Mouse (Mus musculus) testis, postnatal 10 days (tissue): ENCODE measurements at regions not wholly inside any gene's neighbourhood (a gene's known extent, or its start where the extent isn't known, plus 50 kb on each side); places are given as distances from the start of the nearest gene placed in this dataset.
"Not testable (repeated sequence)": the region's sequence is repeated elsewhere in the genome, so short reads cannot be mapped to it uniquely, and the experiment has no call there.

ENCODE experiments used
- DNase-seq: peaks from one replicate; pipeline ENCODE4 v3.0.0; 2021; ENCODE audit warnings: low spot score

DNA sequence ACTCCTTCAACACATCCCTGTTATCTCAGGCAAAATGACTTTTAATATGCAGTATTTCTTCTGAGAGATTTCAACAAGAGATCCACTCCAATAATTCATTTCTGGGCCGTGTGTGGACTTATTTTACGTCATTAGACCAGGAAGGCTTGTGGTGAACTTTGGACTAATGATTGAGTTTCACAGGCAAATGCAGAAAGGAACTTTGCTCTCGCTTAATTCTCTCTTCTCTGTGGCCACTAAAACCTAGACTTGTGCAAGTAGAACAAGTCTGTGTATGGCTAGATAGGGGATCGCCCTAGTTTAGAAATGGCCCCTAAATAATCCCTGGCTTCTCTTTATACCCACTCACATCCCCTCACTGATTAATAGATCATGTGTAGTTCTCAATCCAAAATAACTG is 50.6 kb upstream of the Ppp1r12a start:
- DNase-seq = no peak

GRCm38 (mm10) chr10:108110891-108111290 is 51.1 kb upstream of the Ppp1r12a start:
- DNase-seq = no peak

DNA sequence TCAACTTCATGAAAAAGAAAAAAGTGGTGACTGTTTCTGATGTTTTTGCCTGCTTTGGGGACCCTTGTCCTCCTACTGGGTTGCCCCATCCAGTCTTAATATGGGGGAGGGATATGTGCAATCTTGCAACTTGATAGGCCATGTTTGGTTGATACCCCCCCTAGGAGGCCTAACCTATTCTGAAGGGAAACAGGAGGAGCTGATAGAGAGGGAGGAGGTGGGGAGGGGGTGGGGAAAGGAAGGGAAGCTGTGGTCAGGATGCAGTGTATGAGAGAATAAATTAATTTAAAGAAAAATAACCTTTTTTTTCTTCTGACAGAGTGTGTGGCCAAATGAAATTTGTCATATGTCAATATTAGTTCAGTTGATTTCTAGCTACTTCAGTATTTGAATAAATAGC is 51.8 kb upstream of the Ppp1r12a start:
- no peak for DNase-seq

DNA sequence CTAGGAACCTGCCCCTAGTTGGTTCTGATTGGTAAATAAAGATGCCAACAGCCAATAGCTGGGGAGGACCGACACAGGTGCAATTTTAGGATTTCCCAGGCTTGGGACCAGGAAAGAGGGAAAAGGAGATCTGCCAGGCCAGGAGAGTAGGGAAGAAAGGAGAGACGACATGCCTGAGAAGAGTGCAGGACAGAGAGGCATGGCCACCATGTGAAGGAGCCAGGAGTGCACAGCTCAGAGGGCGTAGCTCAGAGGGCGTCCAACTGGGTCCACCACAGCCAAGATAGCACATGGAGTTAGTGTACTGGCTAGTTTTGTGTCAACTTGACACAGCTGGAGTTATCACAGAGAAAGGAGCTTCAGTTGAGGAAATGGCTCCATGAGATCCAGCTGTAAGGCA is 53.5 kb upstream of the Ppp1r12a start:
- not testable (repeated sequence) for DNase-seq

DNA sequence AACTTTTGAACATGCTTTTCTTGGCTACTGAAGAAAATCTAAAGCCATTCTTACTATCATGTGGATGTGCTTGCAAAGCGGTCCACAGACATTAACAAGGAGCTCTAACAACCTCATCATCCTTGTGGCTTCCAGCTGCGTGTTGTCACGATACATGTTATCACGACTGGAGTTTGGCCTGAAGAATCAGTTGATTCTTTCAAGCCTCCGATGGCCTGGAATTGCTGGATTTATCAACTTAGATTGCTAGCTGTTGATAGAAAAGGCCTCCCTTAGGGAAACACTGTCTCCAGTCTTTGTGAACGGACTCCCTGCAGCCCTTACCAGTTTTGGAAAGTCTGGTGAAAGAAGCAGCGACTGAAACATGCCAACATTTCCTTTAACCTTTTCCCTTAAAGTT is 60.5 kb upstream of the Ppp1r12a start:
- DNase-seq = no peak

- no peak for DNase-seq
Observed at GRCm38 (mm10) chr10:108093043-108093442, 69.0 kb upstream of the Ppp1r12a start.

DNA sequence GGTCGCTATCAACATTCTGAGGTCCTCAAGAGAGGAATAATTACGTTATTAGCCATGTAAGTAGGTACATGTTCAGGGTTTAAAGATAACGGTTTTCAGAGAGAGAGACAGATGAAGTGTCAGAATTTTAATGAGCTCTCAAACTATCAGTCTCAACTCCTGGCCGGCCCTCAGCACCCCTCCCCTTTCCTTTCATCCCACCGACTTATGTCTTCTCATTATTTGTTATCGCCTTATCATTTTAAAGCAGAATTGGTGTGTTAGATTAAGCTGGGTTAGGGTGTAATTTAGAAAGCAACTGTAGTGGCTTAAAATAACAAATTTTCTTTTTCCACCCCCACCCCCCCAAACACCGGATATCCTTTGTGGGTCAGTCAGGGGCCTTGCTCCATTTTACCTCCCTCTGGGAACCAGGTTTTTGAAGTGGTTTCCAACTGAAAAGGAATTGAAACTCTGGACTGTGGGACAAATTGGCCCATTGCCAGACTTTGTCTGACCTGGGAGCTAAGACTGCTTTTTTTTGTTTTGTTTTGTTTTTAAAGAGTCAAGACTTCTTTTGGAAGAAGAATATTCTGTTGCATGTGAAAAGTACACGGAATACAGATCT is 72.5 kb upstream of the Ppp1r12a start:
- DNase-seq = peak; percentile 51

DNA sequence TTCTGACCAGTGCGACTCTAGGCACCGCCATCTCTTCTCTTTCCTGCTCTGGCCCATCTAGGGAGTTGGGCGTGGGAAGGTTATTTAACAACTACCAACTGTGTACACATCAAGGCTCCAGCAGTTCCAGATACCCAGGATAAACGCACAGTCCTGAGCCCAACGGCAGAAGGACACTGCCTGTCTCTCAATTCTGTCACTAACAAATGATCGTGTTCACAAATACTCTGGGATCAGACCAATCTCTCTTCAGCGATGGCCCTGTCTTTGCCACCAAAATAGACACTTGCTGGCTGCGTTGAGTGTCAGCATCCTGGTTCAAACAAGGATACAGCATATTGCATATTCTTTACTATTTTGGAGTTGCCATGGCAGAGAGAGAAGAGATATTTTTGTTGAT is 73.1 kb upstream of the Ppp1r12a start:
- no peak for DNase-seq

- DNase-seq = no peak
Observed at GRCm38 (mm10) chr10:108088209-108088608, 73.8 kb upstream of the Ppp1r12a start.

DNA sequence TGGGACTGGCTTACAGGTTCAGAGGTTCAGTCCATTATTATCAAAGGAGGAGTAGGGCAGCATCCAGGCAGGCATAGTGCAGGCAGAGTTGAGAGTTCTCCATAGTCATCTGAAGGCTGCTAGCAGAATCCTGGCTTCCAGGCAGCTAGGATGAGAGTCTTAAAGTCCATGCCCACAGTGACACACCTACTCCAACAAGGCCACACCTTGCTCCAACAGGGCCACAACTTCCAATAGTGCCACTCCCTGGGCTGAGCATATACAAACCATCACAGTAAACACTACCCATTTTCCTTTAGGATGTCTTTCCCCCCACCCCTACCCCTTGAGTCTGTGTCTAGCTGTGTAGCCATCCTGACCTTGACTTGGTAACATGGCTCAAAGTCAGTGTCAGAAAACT is 78.8 kb upstream of the Ppp1r12a start:
- no peak for DNase-seq

- DNase-seq = no peak
Observed at GRCm38 (mm10) chr10:108075144-108075543, 86.8 kb upstream of the Ppp1r12a start.

DNA sequence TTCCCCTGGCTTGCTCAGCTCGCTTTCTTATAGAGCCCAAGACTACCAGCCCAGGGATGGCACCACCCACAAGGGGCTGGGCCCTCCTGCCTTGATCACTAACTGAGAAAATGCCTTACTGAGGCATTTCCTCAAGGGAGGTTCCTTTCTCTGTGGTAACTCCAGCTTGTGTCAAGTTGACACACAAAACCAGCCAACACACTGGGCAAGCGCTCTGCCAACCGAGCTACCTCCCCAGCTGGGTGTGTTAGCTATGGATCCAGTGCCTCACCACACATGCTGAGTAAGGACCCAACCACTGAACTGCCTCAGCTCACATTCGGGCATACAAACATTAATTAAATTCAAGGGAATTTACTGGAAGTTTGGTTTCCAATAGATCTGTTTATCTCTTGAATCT is 88.2 kb upstream of the Ppp1r12a start:
- no peak for DNase-seq

DNA sequence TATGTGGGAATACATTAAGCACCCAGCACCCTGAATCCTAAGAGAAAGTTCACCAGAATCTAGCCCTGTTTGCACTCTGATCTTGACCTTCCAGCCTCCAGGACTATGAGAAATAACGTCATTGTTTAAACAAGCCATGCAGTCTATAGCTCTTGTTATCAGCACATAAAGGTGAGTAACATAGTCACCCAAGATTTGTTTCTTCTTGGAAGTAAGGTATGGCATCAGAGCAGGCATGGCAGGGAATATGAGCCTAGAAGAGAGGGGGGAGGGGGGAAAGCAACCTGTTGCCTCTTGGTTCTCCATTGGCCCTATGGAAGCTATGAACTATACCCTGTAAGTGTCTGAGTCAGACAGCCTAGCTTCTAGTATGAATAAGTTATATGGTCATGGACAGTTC is 89.8 kb upstream of the Ppp1r12a start:
- no peak for DNase-seq

DNA sequence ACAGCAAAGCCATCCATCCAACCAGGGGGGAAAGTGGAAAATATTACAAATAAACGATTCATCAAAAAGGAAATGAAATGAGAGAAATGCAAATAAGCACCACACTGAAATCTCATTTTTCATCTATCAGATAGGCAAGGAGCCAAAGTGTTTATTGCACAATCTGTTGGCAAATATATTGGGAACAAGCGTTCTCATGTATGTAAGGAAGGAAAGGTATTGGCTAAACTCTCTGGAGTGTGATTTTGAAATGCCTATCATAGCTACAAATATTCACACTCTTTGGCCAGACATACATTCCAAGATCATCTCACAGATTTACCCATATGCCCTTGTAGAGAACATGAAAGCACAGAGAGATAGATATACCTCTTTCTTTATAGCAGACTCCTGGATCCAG is 90.6 kb upstream of the Ppp1r12a start:
- DNase-seq = no peak

DNA sequence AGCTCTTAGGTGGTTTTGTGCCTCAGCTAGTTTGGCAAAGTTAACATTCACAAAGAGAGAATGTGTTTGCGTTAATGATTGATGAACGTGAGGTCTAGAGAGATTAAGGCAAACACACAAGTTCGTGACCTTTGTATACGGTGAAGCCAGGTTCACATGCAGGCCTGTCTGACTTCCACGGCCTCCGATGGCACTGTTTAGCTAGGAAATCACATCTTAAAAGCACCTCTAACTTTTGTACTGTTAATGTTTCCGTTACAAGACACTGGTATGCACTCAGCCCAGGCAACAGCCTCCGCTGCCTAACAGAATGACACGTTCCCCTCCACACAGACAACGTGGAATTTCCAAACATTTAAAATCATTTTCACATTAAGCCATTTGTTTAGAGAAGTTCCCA is 94.3 kb upstream of the Ppp1r12a start:
- no peak for DNase-seq

DNA sequence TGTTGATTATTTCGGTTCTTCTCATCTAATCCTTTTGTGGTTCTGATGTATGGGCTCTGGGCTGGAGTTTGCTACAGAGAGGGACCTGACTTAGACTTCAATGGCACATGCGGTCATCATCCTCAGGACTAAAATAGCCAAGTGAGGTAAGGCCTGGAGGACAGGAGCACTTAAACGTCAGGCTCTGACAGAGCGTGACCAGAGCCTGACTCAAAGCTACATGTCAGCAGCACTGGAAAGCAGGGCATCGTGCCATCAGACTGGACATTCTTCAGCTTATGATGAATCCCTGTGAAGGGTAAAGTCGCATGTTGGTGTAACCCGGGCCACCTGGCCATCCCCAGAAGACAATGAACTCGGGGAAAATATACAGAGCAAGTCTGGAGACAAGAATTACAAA is 95.8 kb upstream of the Ppp1r12a start:
- no peak for DNase-seq

- DNase-seq = no peak
Observed at GRCm38 (mm10) chr10:108061813-108062435, 100.1 kb upstream of the Ppp1r12a start.

- no peak for DNase-seq
Observed at GRCm38 (mm10) chr10:108060554-108060953, 101.4 kb upstream of the Ppp1r12a start.

DNA sequence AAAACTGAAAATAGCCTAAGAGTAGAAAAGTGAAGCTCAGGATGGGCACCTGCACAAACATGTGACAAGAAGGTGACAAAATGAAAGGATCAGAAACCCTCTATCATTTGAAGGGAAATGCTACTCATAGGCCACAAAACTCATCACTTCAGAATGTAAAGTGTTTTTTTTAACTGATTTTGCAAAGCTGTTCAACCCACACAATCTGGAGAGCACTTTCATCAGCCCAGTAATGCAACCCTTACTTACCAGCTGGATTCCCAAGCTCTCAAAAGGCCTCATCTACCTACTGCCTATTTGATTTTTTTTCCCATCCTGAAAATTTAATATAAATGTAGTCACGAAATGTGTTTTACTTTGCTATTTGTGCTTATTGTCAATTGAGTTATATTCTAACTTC is 110.4 kb upstream of the Ppp1r12a start:
- no peak for DNase-seq

DNA sequence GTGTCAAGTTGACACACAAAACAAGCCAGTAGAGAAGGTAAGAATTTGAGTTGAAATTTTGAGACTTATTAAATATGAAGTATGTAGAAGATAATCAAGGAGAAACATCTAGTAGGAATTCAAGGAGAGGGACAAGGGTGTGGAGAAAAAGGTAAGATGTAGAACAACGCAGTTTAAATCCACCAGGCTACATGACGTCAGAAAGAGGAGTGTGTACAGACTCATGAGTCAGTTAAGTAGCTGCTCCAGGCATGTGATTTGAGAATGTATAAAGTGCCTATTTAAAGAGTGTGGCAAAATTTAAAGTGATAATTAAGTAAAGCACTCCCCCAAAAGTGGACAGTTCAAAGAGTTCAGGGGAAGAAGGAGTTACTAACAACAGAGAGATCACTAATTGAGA is 113.6 kb upstream of the Ppp1r12a start:
- no peak for DNase-seq

DNA sequence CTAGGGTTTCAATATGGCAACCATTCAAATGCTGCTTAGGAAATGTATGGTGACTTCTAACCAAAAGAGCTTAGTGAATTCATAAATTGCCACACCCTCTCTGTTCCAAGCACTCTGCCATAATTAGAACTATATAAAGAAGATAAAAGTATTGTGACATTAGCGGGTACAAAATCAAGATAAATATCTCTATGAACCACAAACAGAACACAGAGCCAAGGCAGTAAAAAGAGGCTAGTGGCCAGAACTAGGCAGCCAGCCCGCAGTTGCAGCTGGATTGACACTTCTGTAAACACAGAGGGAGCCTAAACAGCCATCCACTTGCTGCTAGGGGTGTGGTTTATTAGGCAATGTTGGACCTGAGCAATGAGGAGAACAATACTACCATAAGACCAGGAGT is 118.5 kb upstream of the Ppp1r12a start:
- no peak for DNase-seq

- no peak for DNase-seq
Observed at GRCm38 (mm10) chr10:108040027-108040426, 122.0 kb upstream of the Ppp1r12a start.

GRCm38 (mm10) chr10:108036486-108037109 is 124.7 kb upstream of the Otogl start:
- DNase-seq = no peak

GRCm38 (mm10) chr10:108034068-108034467 is 122.1 kb upstream of the Otogl start:
- no peak for DNase-seq
